22 mouse cellular contexts compared by ENCODE assay signal in the genomic region with DNA sequence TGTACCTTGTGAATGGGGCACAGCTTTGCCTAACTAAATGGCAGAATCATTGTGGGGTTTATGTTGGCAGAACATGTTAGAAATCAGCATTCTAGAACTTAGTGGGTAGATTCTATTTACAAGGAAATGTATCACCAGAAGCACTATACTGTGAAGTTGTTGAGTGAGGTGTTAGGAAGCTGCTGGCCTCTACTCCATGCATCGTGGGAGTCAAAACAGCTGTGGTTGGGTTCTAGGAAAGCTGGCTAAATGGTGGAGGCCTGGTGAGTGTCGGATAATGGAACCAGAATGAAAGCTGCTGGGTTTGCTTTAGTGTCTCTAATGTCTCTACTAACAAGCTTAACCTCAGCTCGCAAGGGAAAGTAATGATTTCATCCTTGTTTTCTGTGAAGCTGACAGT. TPM values are rescaled to one million over a fixed set of nuclear protein-coding genes. Genes with fewer than 3 reads are reported as not detected.
"Had no signal": no experiment of that assay in that cellular context is flagged by ENCODE, and none has a peak within 500 bp of the region (broad histone marks: within the 10 kb centered on the region; RNA-seq: fewer than 3 reads in every experiment).

No protein-coding gene starts in this region.

- H3K4me2 ChIP-seq: intestine, embryonic 15.5 days; kidney, embryonic 15.5 days; liver, embryonic 13.5 days; midbrain, embryonic 11.5 days; neural tube, embryonic 12.5 days; neural tube, embryonic 15.5 days; stomach, embryonic 15.5 days had no signal

- H3K27me3 ChIP-seq: intestine, embryonic 15.5 days; kidney, embryonic 15.5 days; liver, embryonic 13.5 days; neural tube, embryonic 12.5 days; neural tube, embryonic 15.5 days; stomach, embryonic 15.5 days had no signal

- H3K27ac ChIP-seq: intestine, embryonic 15.5 days; kidney, embryonic 15.5 days; liver, embryonic 13.5 days; neural tube, embryonic 12.5 days; neural tube, embryonic 15.5 days; stomach, embryonic 15.5 days had no signal

- H3K36me3 ChIP-seq: intestine, embryonic 15.5 days; stomach, embryonic 15.5 days had no signal

- DNase-seq: kidney, adult 11 months; kidney, adult 8-10 months; kidney, postnatal 10 days; kidney, postnatal 36 days; layer of hippocampus, postnatal 36 days; liver, embryonic 13.5 days; lung, adult 2 months; lung, postnatal 14 days; lung, postnatal 4 days; midbrain, embryonic 14.5 days; right cerebral cortex, postnatal 14 days; spleen, adult 18-20 months; thymus, adult 18-20 months; thymus, postnatal 36 days had no signal

- H3K9me3 ChIP-seq: intestine, embryonic 15.5 days; kidney, embryonic 15.5 days; liver, embryonic 13.5 days; neural tube, embryonic 12.5 days; neural tube, embryonic 15.5 days; stomach, embryonic 15.5 days had no signal

- H3K4me1 ChIP-seq: intestine, embryonic 15.5 days; neural tube, embryonic 12.5 days; stomach, embryonic 15.5 days had no signal

- H3K9ac ChIP-seq: intestine, embryonic 15.5 days; kidney, embryonic 15.5 days; liver, embryonic 13.5 days; neural tube, embryonic 12.5 days; neural tube, embryonic 15.5 days; stomach, embryonic 15.5 days had no signal

- H3K4me3 ChIP-seq: intestine, embryonic 15.5 days; kidney, embryonic 15.5 days; liver, embryonic 13.5 days; neural tube, embryonic 12.5 days; neural tube, embryonic 15.5 days; stomach, embryonic 15.5 days had no signal

- ATAC-seq: intestine, embryonic 15.5 days had no signal

RNA-seq across cellular contexts. Expression of gene Gm20662, which starts 21.0 kb away (rescaled TPM):
- total RNA-seq: liver, adult 2 months; megakaryocyte-erythroid progenitor cell, adult 5-6 weeks had no signal
- polyA plus RNA-seq: midbrain, embryonic 14.5 days had no signal

RNA-seq across cellular contexts. Expression of gene Cdhr4, which starts 24.8 kb away (rescaled TPM):
- total RNA-seq: liver, adult 2 months had no signal
